Mouse (Mus musculus) ES-E14 (cell line): ENCODE measurements around the gene Sacs. TPM values are rescaled to one million over a fixed set of nuclear protein-coding genes. Genes with fewer than 3 reads are reported as not detected.
A peak's percentile ranks its signal among the peaks of the same experiment; 100 is the strongest.

Experiments
- DNase-seq: peaks from one replicate; pipeline ENCODE4 v3.0.0-alpha.2; 2013; ENCODE audit warnings: low read depth, low spot score
- H3K27ac ChIP-seq: 2 replicates; pipeline ENCODE4 v1.5.1; 2012; ENCODE audit warnings: low read depth, mild to moderate bottlenecking, low read length, moderate library complexity, mixed read lengths; ENCODE audit not compliant: poor library complexity, insufficient read depth, severe bottlenecking
- H3K36me3 ChIP-seq: 2 replicates; pipeline ENCODE4 v1.6.1; 2012; ENCODE audit warnings: mild to moderate bottlenecking, low read length, moderate library complexity, mixed read lengths; ENCODE audit not compliant: control insufficient read depth, poor library complexity, insufficient read depth, severe bottlenecking
- H3K4me1 ChIP-seq, 2 experiments: fragments of 150-350 bp in 1 of 2; sonication (generic) in 1 of 2; 2 replicates each; pipeline ENCODE4 v1.6.1; 2012; ENCODE audit warnings: low read length in 2 of 2, mild to moderate bottlenecking in 1 of 2, mixed read lengths in 1 of 2; ENCODE audit not compliant: control insufficient read depth in 2 of 2, insufficient read depth in 2 of 2, poor library complexity in 1 of 2
- H3K4me3 ChIP-seq, 2 experiments: fragments of 150-350 bp in 1 of 2; sonication (generic) in 1 of 2; 2 replicates each; pipeline ENCODE4 v1.5.1; 2012; ENCODE audit warnings: low read length in 2 of 2, low read depth in 1 of 2, mild to moderate bottlenecking in 1 of 2, mixed read lengths in 1 of 2; ENCODE audit not compliant: insufficient read depth in 1 of 2, poor library complexity in 1 of 2, severe bottlenecking in 1 of 2
- H3K9ac ChIP-seq: 2 replicates; pipeline ENCODE4 v1.6.1; 2012; ENCODE audit warnings: low read depth, mild to moderate bottlenecking, low read length, mixed read lengths; ENCODE audit not compliant: poor library complexity, insufficient read depth, severe bottlenecking
- H3K9me3 ChIP-seq: fragments of 150-350 bp; sonication (generic); 2 replicates; pipeline ENCODE4 v1.6.1; 2012; ENCODE audit warnings: low read depth, mild to moderate bottlenecking, low read length; ENCODE audit not compliant: control insufficient read depth, insufficient read depth
- CHD2 ChIP-seq: IDR thresholded peaks from 2 replicates; pipeline ENCODE4 v1.6.1; 2014; ENCODE audit warnings: mild to moderate bottlenecking, low read depth, low read length, inconsistent platforms
- HCFC1 ChIP-seq: IDR thresholded peaks from 2 replicates; pipeline ENCODE4 v1.6.1; 2012; ENCODE audit warnings: low read length, inconsistent platforms, borderline replicate concordance; ENCODE audit not compliant: insufficient read depth
- MAFK ChIP-seq: IDR thresholded peaks from 2 replicates; pipeline ENCODE4 v1.6.1; 2014; ENCODE audit warnings: mild to moderate bottlenecking, low read depth, low read length, inconsistent platforms; ENCODE audit not compliant: insufficient read depth
- ZC3H11A ChIP-seq: IDR thresholded peaks from 2 replicates; pipeline ENCODE4 v1.6.1; 2012; ENCODE audit warnings: low read depth, mild to moderate bottlenecking, inconsistent platforms, low read length, borderline replicate concordance
- ZNF384 ChIP-seq: IDR thresholded peaks from 2 replicates; pipeline ENCODE4 v1.6.1; 2012; ENCODE audit warnings: low read depth, low read length, inconsistent platforms
- in situ Hi-C, 2 experiments: fragments of 600-800 bp; cut with MboI; formaldehyde crosslinking; loops; one replicate each; pipeline ENCODE4 v1.15.1; 2025; ENCODE audit warnings: low sequenced_read_pairs in 2 of 2, inconsistent platforms in 1 of 2; ENCODE audit not compliant: unreplicated experiment in 2 of 2
- total RNA-seq: library from RNA; depleted of rRNA; stranded (reverse); fragments of 300-350 nt; gene quantifications from 2 replicates; pipeline ENCODE4 v1.2.3, GENCODE M21; 2012; rRNA removed

Gene Sacs
- total RNA-seq: 8.3 and 13.8 TPM in 2 replicates

- no peaks in the 10 kb centered on the region for H3K9me3 ChIP-seq
- DNase-seq: no peak
- H3K9ac ChIP-seq: peak within 1 kb of the TSS; percentile 23; the same call in 1 of the 2 replicates
- peak within 1 kb of the TSS; percentile 47 to 58 for H3K4me3 ChIP-seq
- no peaks in the 10 kb centered on the region for H3K36me3 ChIP-seq
- H3K27ac ChIP-seq: no peak within 1 kb of the TSS
- in situ Hi-C loops: no loop called here
- peaks cover 7 to 15% of the 10 kb centered on the region in 2 experiments; a peak in 2 of 4 replicates for H3K4me1 ChIP-seq
- TF ChIP-seq ZNF384: no peak
These were observed at the start of gene Sacs for GRCm38 (mm10) chr14:61137994-61138726. Gene Sacs, plus strand, starts transcription at chr14:61138457.

GRCm38 (mm10) chr14:61090955-61091354 is 47.3 kb upstream of the Sacs start:
- DNase-seq: no peak
- no peak overlapping the region for H3K9ac ChIP-seq
- no peaks in the 10 kb centered on the region for H3K4me1 ChIP-seq
- no peaks in the 10 kb centered on the region for H3K36me3 ChIP-seq
- in situ Hi-C loops: loop anchor here in 1 of 2 experiments (25.0 kb wide), 1 partner anchor 579 kb away; no protein-coding TSS in a partner anchor
- no peak overlapping the region for H3K4me3 ChIP-seq
- H3K27ac ChIP-seq: no peak overlapping the region
- TF ChIP-seq MAFK (no peak), HCFC1 (no peak), ZNF384 (no peak), CHD2 (no peak), ZC3H11A (no peak)
- H3K9me3 ChIP-seq: no peaks in the 10 kb centered on the region

GRCm38 (mm10) chr14:61092073-61092472 is 46.2 kb upstream of the Sacs start:
- Histone ChIP-seq H3K9me3 (no peaks in the 10 kb centered on the region), H3K4me1 (no peaks in the 10 kb centered on the region), H3K27ac (no peak overlapping the region), H3K36me3 (no peaks in the 10 kb centered on the region), H3K4me3 (no peak overlapping the region), H3K9ac (no peak overlapping the region)
- TF ChIP-seq ZNF384: no peak
- in situ Hi-C loops: loop anchor here in 1 of 2 experiments (25.0 kb wide), 1 partner anchor 580 kb away; no protein-coding TSS in a partner anchor
- no peak for DNase-seq

GRCm38 (mm10) chr14:61097974-61098625 is 40.2 kb upstream of the Sacs start:
- H3K4me1 ChIP-seq: no peaks in the 10 kb centered on the region
- H3K9ac ChIP-seq: no peak overlapping the region
- H3K4me3 ChIP-seq: no peak overlapping the region
- H3K9me3 ChIP-seq: no peaks in the 10 kb centered on the region
- H3K36me3 ChIP-seq: no peaks in the 10 kb centered on the region
- TF ChIP-seq ZNF384: no peak
- TF ChIP-seq MAFK: no peak
- TF ChIP-seq ZC3H11A: no peak
- TF ChIP-seq CHD2: no peak
- TF ChIP-seq HCFC1: no peak
- DNase-seq: no peak
- H3K27ac ChIP-seq: no peak overlapping the region
- in situ Hi-C loops: loop anchor here in 1 of 2 experiments (25.0 kb wide), 1 partner anchor 586 kb away; no protein-coding TSS in a partner anchor

GRCm38 (mm10) chr14:61100736-61101135 is 37.5 kb upstream of the Sacs start:
- H3K4me3 ChIP-seq: no peak overlapping the region
- H3K9me3 ChIP-seq: no peaks in the 10 kb centered on the region
- H3K27ac ChIP-seq: no peak overlapping the region
- in situ Hi-C loops: loop anchor here in 1 of 2 experiments (25.0 kb wide), 1 partner anchor 563 kb away; no protein-coding TSS in a partner anchor
- no peaks in the 10 kb centered on the region for H3K36me3 ChIP-seq
- no peak for TF ChIP-seq HCFC1
- no peak for TF ChIP-seq ZC3H11A
- TF ChIP-seq ZNF384: no peak
- TF ChIP-seq MAFK: no peak
- no peak for TF ChIP-seq CHD2
- no peak for DNase-seq
- no peak overlapping the region for H3K9ac ChIP-seq
- no peaks in the 10 kb centered on the region for H3K4me1 ChIP-seq
